Mouse (Mus musculus): ENCODE results near the gene Rab6b.

- TF ChIP-seq CTCF (IDR thresholded peaks at IDR 0.05; ENCODE audit: low read depth), result no peak
- no peak for TF ChIP-seq EP300 (IDR thresholded peaks at IDR 0.05; ENCODE audit: low read depth)
Measured at GRCm38 (mm10) chr9:103111621-103112470, at the start of gene Rab6b.
